Mouse (Mus musculus) brain, embryonic 14.5 days (tissue): ENCODE data around the gene Gm42878.

Source experiments
- CTCF ChIP-seq: fragments of 200-500 bp; IDR thresholded peaks from 2 replicates; pipeline ENCODE4 v1.5.1; 2012; ENCODE audit warnings: inconsistent platforms, mild to moderate bottlenecking, moderate library complexity, borderline replicate concordance; ENCODE audit not compliant: insufficient read depth, insufficient read length; ENCODE audit errors: extremely low read depth
- POLR2A ChIP-seq: fragments of 200-500 bp; IDR thresholded peaks from 2 replicates; pipeline ENCODE4 v1.6.1; 2012; ENCODE audit warnings: mild to moderate bottlenecking, inconsistent platforms, borderline replicate concordance; ENCODE audit not compliant: poor library complexity, insufficient read depth, insufficient read length, severe bottlenecking; ENCODE audit errors: extremely low read depth

GRCm38 (mm10) chr5:121540066-121540465, 5.2 kb downstream of the Gm42878 start:
- TF ChIP-seq POLR2A (no peak), CTCF (no peak)
